Mouse (Mus musculus): ENCODE results near the gene Akt3. TPM values are rescaled to one million over a fixed set of nuclear protein-coding genes. Genes with fewer than 3 reads are reported as not detected.
A peak's percentile ranks its signal among the peaks of the same experiment; 100 is the strongest.

The Akt3 gene
- polyA plus RNA-seq (2014; fragmentation: Nextera tagmentation; extraction: Ambion mirVana) = 27.3 and 33.7 TPM in 2 replicates

DNA sequence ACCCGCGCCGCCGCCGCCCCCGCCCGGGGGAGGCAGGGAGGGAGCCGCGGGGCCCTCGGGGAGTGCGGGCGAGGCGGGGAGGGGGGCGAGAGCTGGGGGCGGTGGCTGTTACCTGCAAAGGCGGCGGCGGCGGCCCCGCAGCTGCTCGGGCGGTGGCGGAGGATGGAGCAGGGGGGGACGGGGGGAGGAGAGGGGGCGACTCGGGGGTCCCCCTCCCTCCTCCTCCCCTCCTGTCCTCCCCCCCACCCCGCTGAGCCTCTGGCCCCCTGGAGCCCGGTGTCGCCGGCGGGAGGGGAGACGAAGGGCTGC, at the start of gene Akt3:
Akt3 (minus strand) TSS at position 170 of the 309 bp plus-strand sequence.
- Histone ChIP-seq H3K27ac (replicated peaks; ENCODE audit: low read depth, low read length) (peak within 1 kb of the TSS; percentile 100), H3K27me3 (ENCODE audit: control insufficient read depth, insufficient read depth, low read length) (no peaks in the 10 kb centered on the region), H3K4me1 (ENCODE audit: control insufficient read depth, insufficient read depth, low read length) (peaks cover 12% of the 10 kb centered on the region), H3K4me2 (ENCODE audit: low read length) (peak within 1 kb of the TSS; percentile 85), H3K9ac (replicated peaks; ENCODE audit: low read length) (peak within 1 kb of the TSS; percentile 98), H3K4me3 (replicated peaks; ENCODE audit: low read depth, low read length) (peak within 1 kb of the TSS; percentile 92), H3K36me3 (ENCODE audit: control insufficient read depth, insufficient read depth, low read length) (no peaks in the 10 kb centered on the region), H3K9me3 (ENCODE audit: control insufficient read depth, low read length) (no peaks in the 10 kb centered on the region)
- DNase-seq (no peak), ATAC-seq (ENCODE audit: low FRiP score, low TSS enrichment) (peak; percentile 76)
- WGBS = 3% methylated on average over 13 of the region's 32 CpGs

DNA sequence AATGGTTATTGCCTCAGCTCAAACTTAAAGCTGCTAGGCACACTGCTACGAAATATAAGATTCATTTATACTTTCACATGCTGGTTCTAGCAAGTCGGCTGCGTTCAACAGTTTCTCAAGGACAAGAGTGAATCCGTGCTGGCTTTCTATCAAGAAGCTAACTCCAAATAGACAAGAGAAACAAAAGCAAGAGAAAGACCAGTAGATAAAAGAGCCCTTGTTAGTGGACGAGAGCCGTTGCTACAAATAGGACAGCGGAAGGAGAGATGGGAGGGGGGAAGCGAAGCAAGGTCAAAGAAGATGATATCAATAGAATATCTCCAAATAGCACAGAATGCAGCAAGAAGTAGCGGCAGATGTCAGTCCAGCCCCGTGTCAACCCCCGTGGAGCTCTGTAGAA, 49.5 kb upstream of the Akt3 start:
- WGBS = 46% methylated on average over 11 of the region's 11 CpGs
- peak; percentile 42 for DNase-seq
- no peaks in the 10 kb centered on the region for H3K9me3 ChIP-seq (ENCODE audit: control insufficient read depth, low read length)
- H3K36me3 ChIP-seq (ENCODE audit: control insufficient read depth, insufficient read depth, low read length) = no peaks in the 10 kb centered on the region
- H3K4me2 ChIP-seq (ENCODE audit: low read length) = peak overlapping the region; percentile 30
- ATAC-seq (ENCODE audit: low FRiP score, low TSS enrichment) = no peak
- no peak overlapping the region for H3K4me3 ChIP-seq (replicated peaks; ENCODE audit: low read depth, low read length)
- H3K9ac ChIP-seq (replicated peaks; ENCODE audit: low read length) = no peak overlapping the region
- H3K27me3 ChIP-seq (ENCODE audit: control insufficient read depth, insufficient read depth, low read length) = no peaks in the 10 kb centered on the region
- no peak overlapping the region for H3K27ac ChIP-seq (replicated peaks; ENCODE audit: low read depth, low read length)
- 0 out of 2 replicates have a peak, but pooled peaks cover 6% of the 10 kb centered on the region for H3K4me1 ChIP-seq (ENCODE audit: control insufficient read depth, insufficient read depth, low read length)

DNA sequence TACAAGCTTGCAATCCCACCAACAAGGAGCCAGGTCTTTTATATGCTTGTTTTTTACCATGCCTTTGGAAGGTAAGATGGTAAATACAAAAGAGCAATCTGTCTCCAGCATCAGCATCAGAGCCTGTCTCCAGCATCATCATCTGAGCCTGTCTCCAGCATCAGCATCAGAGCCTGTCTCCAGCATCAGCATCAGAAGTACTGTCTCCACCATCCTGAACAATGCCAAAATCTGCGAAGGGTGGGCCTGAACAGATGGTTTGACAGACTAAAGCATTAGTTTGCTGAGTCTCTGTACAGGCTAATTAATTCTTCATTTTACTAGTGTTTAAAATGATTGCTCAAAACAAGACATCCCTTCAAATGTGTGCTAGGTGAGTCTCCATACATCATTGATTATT, 40.2 kb upstream of the Akt3 start:
- H3K9me3 ChIP-seq (ENCODE audit: control insufficient read depth, low read length) = no peaks in the 10 kb centered on the region
- H3K27ac ChIP-seq (replicated peaks; ENCODE audit: low read depth, low read length) = no peak overlapping the region
- ATAC-seq (ENCODE audit: low FRiP score, low TSS enrichment) (no peak), DNase-seq (no peak)
- H3K9ac ChIP-seq (replicated peaks; ENCODE audit: low read length) = no peak overlapping the region
- H3K27me3 ChIP-seq (ENCODE audit: control insufficient read depth, insufficient read depth, low read length) = no peaks in the 10 kb centered on the region
- WGBS = 87% methylated on average over 1 of the region's 1 CpGs
- H3K4me1 ChIP-seq (ENCODE audit: control insufficient read depth, insufficient read depth, low read length) = no peaks in the 10 kb centered on the region
- no peak overlapping the region for H3K4me3 ChIP-seq (replicated peaks; ENCODE audit: low read depth, low read length)
- no peak overlapping the region for H3K4me2 ChIP-seq (ENCODE audit: low read length)
- H3K36me3 ChIP-seq (ENCODE audit: control insufficient read depth, insufficient read depth, low read length) = no peaks in the 10 kb centered on the region

DNA sequence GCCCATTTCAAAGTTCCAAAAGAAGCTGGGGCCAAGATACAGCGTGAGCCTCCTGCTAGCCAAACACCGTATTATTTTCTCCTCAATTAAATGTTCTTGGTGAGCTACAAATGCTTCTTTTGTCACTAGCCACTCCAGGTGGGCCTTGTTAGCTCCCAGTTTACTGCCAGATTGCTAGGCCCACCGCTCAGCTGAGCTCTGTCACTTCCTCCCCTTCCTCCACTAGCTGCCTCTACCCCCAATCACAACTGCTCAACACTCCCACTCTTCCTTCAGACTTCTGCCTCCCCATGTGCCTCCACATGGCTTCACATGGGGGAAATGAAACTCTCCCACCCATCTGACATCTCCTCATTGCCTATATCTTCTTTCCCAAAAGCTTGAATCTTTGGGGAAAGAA, 28.8 kb upstream of the Akt3 start:
- 20% methylated on average over 3 of the region's 3 CpGs for whole genome bisulfite sequencing
- no peaks in the 10 kb centered on the region for H3K27me3 ChIP-seq (ENCODE audit: control insufficient read depth, insufficient read depth, low read length)
- no peak overlapping the region for H3K4me2 ChIP-seq (ENCODE audit: low read length)
- H3K27ac ChIP-seq (replicated peaks; ENCODE audit: low read depth, low read length) = no peak overlapping the region
- ATAC-seq (ENCODE audit: low FRiP score, low TSS enrichment) (no peak), DNase-seq (no peak)
- H3K9ac ChIP-seq (replicated peaks; ENCODE audit: low read length) = no peak overlapping the region
- no peaks in the 10 kb centered on the region for H3K36me3 ChIP-seq (ENCODE audit: control insufficient read depth, insufficient read depth, low read length)
- no peaks in the 10 kb centered on the region for H3K4me1 ChIP-seq (ENCODE audit: control insufficient read depth, insufficient read depth, low read length)
- no peaks in the 10 kb centered on the region for H3K9me3 ChIP-seq (ENCODE audit: control insufficient read depth, low read length)
- no peak overlapping the region for H3K4me3 ChIP-seq (replicated peaks; ENCODE audit: low read depth, low read length)

DNA sequence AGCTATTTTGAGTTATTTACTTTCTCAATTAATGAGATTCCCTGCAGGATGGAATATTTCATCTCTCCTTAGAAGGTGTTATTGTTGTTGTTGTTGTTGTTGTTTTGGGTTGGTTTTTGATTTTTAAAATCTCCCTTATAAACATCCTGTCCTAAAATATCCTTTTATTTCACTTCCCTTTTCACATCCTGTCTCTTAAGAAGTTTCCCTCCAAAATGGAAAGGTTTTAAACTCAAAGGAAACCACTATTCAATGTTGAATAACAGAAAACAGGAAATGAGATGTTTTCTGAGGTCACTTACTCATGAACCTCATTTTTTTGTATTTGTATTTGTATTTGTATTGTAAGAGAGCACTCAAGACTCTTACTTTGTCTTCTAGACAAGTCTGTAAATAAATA, 23.9 kb upstream of the Akt3 start:
- no peak overlapping the region for H3K9ac ChIP-seq (replicated peaks; ENCODE audit: low read length)
- no peaks in the 10 kb centered on the region for H3K4me1 ChIP-seq (ENCODE audit: control insufficient read depth, insufficient read depth, low read length)
- no peak for DNase-seq
- H3K36me3 ChIP-seq (ENCODE audit: control insufficient read depth, insufficient read depth, low read length) = no peaks in the 10 kb centered on the region
- H3K9me3 ChIP-seq (ENCODE audit: control insufficient read depth, low read length) = no peaks in the 10 kb centered on the region
- no peak overlapping the region for H3K4me2 ChIP-seq (ENCODE audit: low read length)
- no peak for ATAC-seq (ENCODE audit: low FRiP score, low TSS enrichment)
- H3K27me3 ChIP-seq (ENCODE audit: control insufficient read depth, insufficient read depth, low read length) = no peaks in the 10 kb centered on the region
- no peak overlapping the region for H3K4me3 ChIP-seq (replicated peaks; ENCODE audit: low read depth, low read length)
- no peak overlapping the region for H3K27ac ChIP-seq (replicated peaks; ENCODE audit: low read depth, low read length)

DNA sequence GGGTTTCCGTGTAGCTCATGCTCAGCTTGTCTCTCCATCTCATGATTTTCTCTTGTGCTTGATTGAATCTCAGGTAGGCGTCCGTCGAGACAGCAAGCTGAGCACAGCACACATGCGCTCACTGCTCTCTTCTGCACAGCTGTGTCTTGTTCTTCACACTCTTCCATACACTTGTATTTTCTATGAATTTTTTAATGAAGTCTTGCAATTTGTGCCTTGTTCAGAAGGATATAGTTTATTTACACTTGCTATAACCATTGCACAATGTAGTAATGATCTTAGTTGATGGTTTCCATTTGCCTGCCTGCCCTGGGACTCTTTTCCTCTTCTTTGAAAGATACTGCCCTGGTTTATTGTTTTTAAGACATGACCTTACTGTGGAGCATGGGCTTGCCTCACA, 19.4 kb upstream of the Akt3 start:
- no peak for ATAC-seq (ENCODE audit: low FRiP score, low TSS enrichment)
- no peak overlapping the region for H3K4me2 ChIP-seq (ENCODE audit: low read length)
- H3K9me3 ChIP-seq (ENCODE audit: control insufficient read depth, low read length) = no peaks in the 10 kb centered on the region
- WGBS = 91% methylated on average over 5 of the region's 5 CpGs
- H3K9ac ChIP-seq (replicated peaks; ENCODE audit: low read length) = no peak overlapping the region
- H3K36me3 ChIP-seq (ENCODE audit: control insufficient read depth, insufficient read depth, low read length) = no peaks in the 10 kb centered on the region
- H3K4me3 ChIP-seq (replicated peaks; ENCODE audit: low read depth, low read length) = no peak overlapping the region
- H3K27me3 ChIP-seq (ENCODE audit: control insufficient read depth, insufficient read depth, low read length) = no peaks in the 10 kb centered on the region
- H3K27ac ChIP-seq (replicated peaks; ENCODE audit: low read depth, low read length) = no peak overlapping the region
- no peak for DNase-seq
- H3K4me1 ChIP-seq (ENCODE audit: control insufficient read depth, insufficient read depth, low read length) = no peaks in the 10 kb centered on the region

DNA sequence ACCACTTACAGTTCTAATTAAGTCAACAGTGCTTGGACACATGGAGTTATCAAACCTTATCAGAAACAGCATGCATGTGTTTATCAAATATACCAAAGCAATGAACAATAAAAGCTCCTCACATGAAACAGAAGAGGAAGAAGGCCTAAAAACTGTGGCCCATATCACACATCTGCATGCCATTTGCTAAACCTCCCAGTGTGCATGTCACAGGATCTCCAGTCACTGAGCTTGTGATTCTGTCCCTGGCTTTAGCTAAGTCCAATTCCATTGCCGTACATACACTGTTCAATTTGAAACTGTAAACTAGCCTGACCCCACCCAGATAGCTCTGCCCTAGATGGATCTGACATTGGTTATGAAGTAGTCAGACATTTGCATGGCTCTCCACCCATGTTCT, 9.6 kb upstream of the Akt3 start:
- WGBS = 90% methylated on average over 1 of the region's 1 CpGs
- Histone ChIP-seq H3K4me2 (ENCODE audit: low read length) (no peak overlapping the region), H3K9ac (replicated peaks; ENCODE audit: low read length) (no peak overlapping the region), H3K4me1 (ENCODE audit: control insufficient read depth, insufficient read depth, low read length) (no peaks in the 10 kb centered on the region), H3K36me3 (ENCODE audit: control insufficient read depth, insufficient read depth, low read length) (no peaks in the 10 kb centered on the region), H3K27ac (replicated peaks; ENCODE audit: low read depth, low read length) (no peak overlapping the region), H3K27me3 (ENCODE audit: control insufficient read depth, insufficient read depth, low read length) (no peaks in the 10 kb centered on the region), H3K4me3 (replicated peaks; ENCODE audit: low read depth, low read length) (no peak overlapping the region), H3K9me3 (ENCODE audit: control insufficient read depth, low read length) (no peaks in the 10 kb centered on the region)
- ATAC-seq (ENCODE audit: low FRiP score, low TSS enrichment) = no peak
- no peak for DNase-seq

DNA sequence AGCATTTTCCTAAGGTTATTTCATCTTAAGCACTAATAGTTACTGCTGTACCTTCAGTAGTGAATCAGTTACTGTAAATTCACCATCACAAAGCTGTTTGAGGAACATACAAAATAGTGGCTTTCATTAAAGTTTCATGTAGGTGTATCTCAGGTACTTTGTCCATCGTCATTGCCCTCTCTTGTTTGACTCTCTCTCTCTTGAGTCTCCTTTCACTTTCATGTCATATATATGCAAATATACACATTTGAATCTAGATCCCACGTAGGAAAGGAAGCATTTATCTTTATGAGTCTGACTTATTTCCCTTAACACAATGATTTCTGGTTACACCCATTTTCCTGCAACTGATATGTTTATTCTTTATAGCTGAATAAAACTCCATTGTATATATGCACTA, 4.9 kb upstream of the Akt3 start:
- Histone ChIP-seq H3K4me1 (ENCODE audit: control insufficient read depth, insufficient read depth, low read length) (peaks cover 7% of the 10 kb centered on the region; the same call in 1 of the 2 replicates), H3K9ac (replicated peaks; ENCODE audit: low read length) (no peak overlapping the region), H3K36me3 (ENCODE audit: control insufficient read depth, insufficient read depth, low read length) (no peaks in the 10 kb centered on the region), H3K27ac (replicated peaks; ENCODE audit: low read depth, low read length) (no peak overlapping the region), H3K27me3 (ENCODE audit: control insufficient read depth, insufficient read depth, low read length) (no peaks in the 10 kb centered on the region), H3K4me3 (replicated peaks; ENCODE audit: low read depth, low read length) (no peak overlapping the region), H3K4me2 (ENCODE audit: low read length) (no peak overlapping the region), H3K9me3 (ENCODE audit: control insufficient read depth, low read length) (no peaks in the 10 kb centered on the region)
- ATAC-seq (ENCODE audit: low FRiP score, low TSS enrichment) (no peak), DNase-seq (no peak)
- WGBS = 80% methylated on average over 2 of the region's 2 CpGs

DNA sequence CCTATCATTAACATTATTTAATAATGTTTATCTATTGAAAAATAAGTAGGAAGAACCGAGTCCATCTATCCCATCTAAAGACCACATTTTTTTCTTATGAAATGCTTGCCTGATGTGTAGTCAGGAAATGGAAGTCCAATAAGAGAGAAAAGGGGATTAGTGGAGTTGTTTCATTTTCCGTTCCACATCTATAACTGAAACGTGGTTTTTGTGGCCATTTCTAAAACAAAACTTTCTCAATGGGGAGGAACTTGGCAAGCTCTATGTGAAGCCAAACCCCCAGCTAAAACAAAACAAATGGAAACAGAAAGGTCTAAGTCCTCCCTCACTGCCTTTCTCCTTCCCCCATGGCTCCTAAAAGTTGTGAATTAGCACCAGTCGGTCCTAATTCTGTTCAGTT, 2.8 kb upstream of the Akt3 start:
- peaks cover 7% of the 10 kb centered on the region for H3K4me1 ChIP-seq (ENCODE audit: control insufficient read depth, insufficient read depth, low read length)
- WGBS = 71% methylated on average over 4 of the region's 4 CpGs
- H3K27ac ChIP-seq (replicated peaks; ENCODE audit: low read depth, low read length) = no peak overlapping the region
- DNase-seq (no peak), ATAC-seq (ENCODE audit: low FRiP score, low TSS enrichment) (no peak)
- no peak overlapping the region for H3K9ac ChIP-seq (replicated peaks; ENCODE audit: low read length)
- H3K36me3 ChIP-seq (ENCODE audit: control insufficient read depth, insufficient read depth, low read length) = no peaks in the 10 kb centered on the region
- H3K4me3 ChIP-seq (replicated peaks; ENCODE audit: low read depth, low read length) = no peak overlapping the region
- no peak overlapping the region for H3K4me2 ChIP-seq (ENCODE audit: low read length)
- no peaks in the 10 kb centered on the region for H3K9me3 ChIP-seq (ENCODE audit: control insufficient read depth, low read length)
- H3K27me3 ChIP-seq (ENCODE audit: control insufficient read depth, insufficient read depth, low read length) = no peaks in the 10 kb centered on the region
